Mouse (Mus musculus) ES-E14 (cell line): ENCODE data around the gene Tbc1d17. TPM values are rescaled to one million over a fixed set of nuclear protein-coding genes. Genes with fewer than 3 reads are reported as not detected.

Source experiments
- DNase-seq: peaks from one replicate; pipeline ENCODE4 v3.0.0-alpha.2; 2013; ENCODE audit warnings: low read depth, low spot score
- H3K27ac ChIP-seq: 2 replicates; pipeline ENCODE4 v1.5.1; 2012; ENCODE audit warnings: low read depth, mild to moderate bottlenecking, low read length, moderate library complexity, mixed read lengths; ENCODE audit not compliant: poor library complexity, insufficient read depth, severe bottlenecking
- H3K36me3 ChIP-seq: 2 replicates; pipeline ENCODE4 v1.6.1; 2012; ENCODE audit warnings: mild to moderate bottlenecking, low read length, moderate library complexity, mixed read lengths; ENCODE audit not compliant: control insufficient read depth, poor library complexity, insufficient read depth, severe bottlenecking
- H3K4me1 ChIP-seq, 2 experiments: fragments of 150-350 bp in 1 of 2; sonication (generic) in 1 of 2; 2 replicates each; pipeline ENCODE4 v1.6.1; 2012; ENCODE audit warnings: low read length in 2 of 2, mild to moderate bottlenecking in 1 of 2, mixed read lengths in 1 of 2; ENCODE audit not compliant: control insufficient read depth in 2 of 2, insufficient read depth in 2 of 2, poor library complexity in 1 of 2
- H3K4me3 ChIP-seq, 2 experiments: fragments of 150-350 bp in 1 of 2; sonication (generic) in 1 of 2; 2 replicates each; pipeline ENCODE4 v1.5.1; 2012; ENCODE audit warnings: low read length in 2 of 2, low read depth in 1 of 2, mild to moderate bottlenecking in 1 of 2, mixed read lengths in 1 of 2; ENCODE audit not compliant: insufficient read depth in 1 of 2, poor library complexity in 1 of 2, severe bottlenecking in 1 of 2
- H3K9ac ChIP-seq: 2 replicates; pipeline ENCODE4 v1.6.1; 2012; ENCODE audit warnings: low read depth, mild to moderate bottlenecking, low read length, mixed read lengths; ENCODE audit not compliant: poor library complexity, insufficient read depth, severe bottlenecking
- H3K9me3 ChIP-seq: fragments of 150-350 bp; sonication (generic); 2 replicates; pipeline ENCODE4 v1.6.1; 2012; ENCODE audit warnings: low read depth, mild to moderate bottlenecking, low read length; ENCODE audit not compliant: control insufficient read depth, insufficient read depth
- CHD2 ChIP-seq: IDR thresholded peaks from 2 replicates; pipeline ENCODE4 v1.6.1; 2014; ENCODE audit warnings: mild to moderate bottlenecking, low read depth, low read length, inconsistent platforms
- HCFC1 ChIP-seq: IDR thresholded peaks from 2 replicates; pipeline ENCODE4 v1.6.1; 2012; ENCODE audit warnings: low read length, inconsistent platforms, borderline replicate concordance; ENCODE audit not compliant: insufficient read depth
- MAFK ChIP-seq: IDR thresholded peaks from 2 replicates; pipeline ENCODE4 v1.6.1; 2014; ENCODE audit warnings: mild to moderate bottlenecking, low read depth, low read length, inconsistent platforms; ENCODE audit not compliant: insufficient read depth
- ZC3H11A ChIP-seq: IDR thresholded peaks from 2 replicates; pipeline ENCODE4 v1.6.1; 2012; ENCODE audit warnings: low read depth, mild to moderate bottlenecking, inconsistent platforms, low read length, borderline replicate concordance
- ZNF384 ChIP-seq: IDR thresholded peaks from 2 replicates; pipeline ENCODE4 v1.6.1; 2012; ENCODE audit warnings: low read depth, low read length, inconsistent platforms
- in situ Hi-C, 2 experiments: fragments of 600-800 bp; cut with MboI; formaldehyde crosslinking; loops; one replicate each; pipeline ENCODE4 v1.15.1; 2025; ENCODE audit warnings: low sequenced_read_pairs in 2 of 2, inconsistent platforms in 1 of 2; ENCODE audit not compliant: unreplicated experiment in 2 of 2
- total RNA-seq: library from RNA; depleted of rRNA; stranded (reverse); fragments of 300-350 nt; gene quantifications from 2 replicates; pipeline ENCODE4 v1.2.3, GENCODE M21; 2012

Tbc1d17 gene
- total RNA-seq, 1 experiment = 31.5 TPM

GRCm38 (mm10) chr7:44895206-44895592, 46.3 kb upstream of the Tbc1d17 start:
- DNase-seq = no peak
- Histone ChIP-seq H3K27ac (no peak overlapping the region), H3K9me3 (no peaks in the 10 kb centered on the region), H3K36me3 (peaks cover 19% of the 10 kb centered on the region), H3K4me1 (peaks cover 0 to 12% of the 10 kb centered on the region in 2 experiments; a peak in 1 of 4 replicates), H3K4me3 (peak overlapping the region in 1 of 2 experiments; percentile 40; a peak in 1 of 4 replicates), H3K9ac (no peak overlapping the region)
- in situ Hi-C loops = no loop called here
- TF ChIP-seq CHD2 = no peak
- TF ChIP-seq MAFK = no peak
- no peak for TF ChIP-seq ZC3H11A
- no peak for TF ChIP-seq ZNF384
- no peak for TF ChIP-seq HCFC1

GRCm38 (mm10) chr7:44894175-44894574, 45.3 kb upstream of the Tbc1d17 start:
- Histone ChIP-seq H3K4me3 (no peak overlapping the region), H3K9me3 (no peaks in the 10 kb centered on the region), H3K4me1 (peaks cover 0 to 12% of the 10 kb centered on the region in 2 experiments; a peak in 1 of 4 replicates), H3K27ac (no peak overlapping the region), H3K9ac (no peak overlapping the region), H3K36me3 (peaks cover 13% of the 10 kb centered on the region)
- in situ Hi-C loops = no loop called here
- TF ChIP-seq HCFC1 (no peak), CHD2 (no peak), ZNF384 (no peak), ZC3H11A (no peak), MAFK (peak; percentile 64)
- DNase-seq = no peak

GRCm38 (mm10) chr7:44893197-44893596, 44.3 kb upstream of the Tbc1d17 start:
- H3K36me3 ChIP-seq = peaks cover 20% of the 10 kb centered on the region
- in situ Hi-C loops = no loop called here
- DNase-seq = no peak
- H3K4me1 ChIP-seq = peaks cover 0 to 12% of the 10 kb centered on the region in 2 experiments; a peak in 1 of 4 replicates
- no peak overlapping the region for H3K9ac ChIP-seq
- H3K27ac ChIP-seq = no peak overlapping the region
- TF ChIP-seq HCFC1 (no peak), CHD2 (no peak), ZC3H11A (no peak), ZNF384 (no peak), MAFK (no peak)
- H3K4me3 ChIP-seq = no peak overlapping the region
- no peaks in the 10 kb centered on the region for H3K9me3 ChIP-seq

- peak; percentile 82 for DNase-seq
- Histone ChIP-seq H3K27ac (peak within 1 kb of the TSS; percentile 92), H3K9me3 (no peaks in the 10 kb centered on the region), H3K9ac (peak within 1 kb of the TSS; percentile 90), H3K4me3 (peak within 1 kb of the TSS; percentile 83 to 98), H3K4me1 (peaks cover 0 to 10% of the 10 kb centered on the region in 2 experiments; a peak in 1 of 4 replicates), H3K36me3 (peaks cover 22% of the 10 kb centered on the region)
- no peak for TF ChIP-seq MAFK
- peak; percentile 91 for TF ChIP-seq HCFC1
- no peak for TF ChIP-seq ZC3H11A
- no peak for TF ChIP-seq CHD2
- TF ChIP-seq ZNF384 = no peak
- in situ Hi-C loops = no loop called here
Measured at GRCm38 (mm10) chr7:44892276-44892921, 43.5 kb upstream of the Tbc1d17 start, which contains the start of gene Med25. Gene Med25, minus strand, starts transcription at chr7:44892712.
